Mouse (Mus musculus): ENCODE data around the gene Ogdh.

GRCm38 (mm10) chr11:6371376-6372155, 80.1 kb downstream of the Ogdh start:
- no peak for TF ChIP-seq POLR2A (IDR thresholded peaks at IDR 0.05; ENCODE audit: low read depth, low read length)
- no peak for TF ChIP-seq CTCF (conservative IDR thresholded peaks at IDR 0.05; ENCODE audit: insufficient read depth, insufficient read length, low read depth, low read length)
